Mouse (Mus musculus) hindbrain, embryonic 16.5 days (tissue): ENCODE data around the gene Filip1l. TPM values are rescaled to one million over a fixed set of nuclear protein-coding genes. Genes with fewer than 3 reads are reported as not detected.
A peak's percentile ranks its signal among the peaks of the same experiment; 100 is the strongest.

Experiments used
- ATAC-seq: fragments of 200-750 bp; cut with Nextera tagmentation; 2 replicates; pipeline ENCODE4 v1.8.0; 2017; ENCODE audit warnings: moderate TSS enrichment, moderate library complexity
- H3K27ac ChIP-seq: fragments of 300-500 bp; sonication (generic); 2 replicates; pipeline ENCODE4 v1.5.1; 2014; ENCODE audit warnings: low read depth, mild to moderate bottlenecking, control low read depth, low read length, moderate library complexity
- H3K27me3 ChIP-seq: fragments of 300-500 bp; sonication (generic); replicated peaks from 2 replicates; pipeline ENCODE4 v1.6.1; 2014; ENCODE audit warnings: low read length; ENCODE audit not compliant: control insufficient read depth, insufficient read depth
- H3K36me3 ChIP-seq: fragments of 300-500 bp; sonication (generic); 2 replicates; pipeline ENCODE4 v1.6.1; 2014; ENCODE audit warnings: mild to moderate bottlenecking, low read length, moderate library complexity, mixed read lengths; ENCODE audit not compliant: control insufficient read depth, insufficient read depth
- H3K4me1 ChIP-seq: fragments of 300-500 bp; sonication (generic); 2 replicates; pipeline ENCODE4 v1.6.1; 2014; ENCODE audit warnings: low read depth, low read length; ENCODE audit not compliant: control insufficient read depth, insufficient read depth
- H3K4me2 ChIP-seq: fragments of 300-500 bp; sonication (generic); 2 replicates; pipeline ENCODE4 v1.6.1; 2014; ENCODE audit warnings: mild to moderate bottlenecking, low read length, control low read depth, moderate library complexity
- H3K4me3 ChIP-seq: fragments of 300-500 bp; sonication (generic); 2 replicates; pipeline ENCODE4 v1.5.1; 2014; ENCODE audit warnings: mild to moderate bottlenecking, low read length, control low read depth, moderate library complexity
- H3K9ac ChIP-seq: fragments of 300-500 bp; sonication (generic); 2 replicates; pipeline ENCODE4 v1.6.1; 2014; ENCODE audit warnings: low read depth, mild to moderate bottlenecking, control low read depth, low read length, moderate library complexity
- H3K9me3 ChIP-seq: fragments of 300-500 bp; sonication (generic); 2 replicates; pipeline ENCODE4 v1.6.1; 2014; ENCODE audit warnings: mild to moderate bottlenecking, low read length, moderate library complexity; ENCODE audit not compliant: control insufficient read depth
- WGBS: fragments of 180-500 bp; shearing (Covaris S2); extraction: QIAGEN DNeasy Blood & Tissue Kit; methylation state at CpG from one replicate; pipeline ENCODE4 v1.1.7; 2014; 5-methylcytosine and 5-hydroxymethylcytosine counted together
- polyA plus RNA-seq: library from polyadenylated mRNA; unstranded; fragments of >200 nt; fragmentation: Nextera tagmentation; extraction: Ambion mirVana; gene quantifications from 2 replicates; pipeline ENCODE4 v1.2.1, GENCODE M21; 2015

Gene Filip1l
- polyA plus RNA-seq, 1 experiment from 2014 or later: 2.2 TPM

- Histone ChIP-seq H3K27ac (no peak overlapping the region), H3K4me1 (no peaks in the 10 kb centered on the region), H3K4me2 (peak overlapping the region; percentile 3; the same call in 1 of the 2 replicates), H3K9me3 (no peaks in the 10 kb centered on the region), H3K9ac (no peak overlapping the region), H3K4me3 (no peak overlapping the region), H3K36me3 (no peaks in the 10 kb centered on the region), H3K27me3 (peaks cover 3% of the 10 kb centered on the region; the same call in 1 of the 2 replicates)
- WGBS: 56% methylated on average over 3 of the region's 3 CpGs
- ATAC-seq: no peak
Observed at GRCm38 (mm10) chr16:57550088-57550487, 197.2 kb downstream of the Filip1l start.

- Histone ChIP-seq H3K4me2 (no peak overlapping the region), H3K27ac (no peak overlapping the region), H3K27me3 (peaks cover 3% of the 10 kb centered on the region; the same call in 1 of the 2 replicates), H3K9ac (no peak overlapping the region), H3K4me3 (no peak overlapping the region), H3K36me3 (no peaks in the 10 kb centered on the region), H3K4me1 (no peaks in the 10 kb centered on the region), H3K9me3 (no peaks in the 10 kb centered on the region)
- 49% methylated on average over 2 of the region's 2 CpGs for WGBS
- ATAC-seq: no peak
Observed at GRCm38 (mm10) chr16:57550817-57551216, 197.9 kb downstream of the Filip1l start.

GRCm38 (mm10) chr16:57551617-57552016, 198.7 kb downstream of the Filip1l start:
- H3K4me3 ChIP-seq: no peak overlapping the region
- no peaks in the 10 kb centered on the region for H3K4me1 ChIP-seq
- no peak overlapping the region for H3K27ac ChIP-seq
- H3K36me3 ChIP-seq: no peaks in the 10 kb centered on the region
- no peak overlapping the region for H3K9ac ChIP-seq
- WGBS: 79% methylated on average over 2 of the region's 2 CpGs
- H3K4me2 ChIP-seq: no peak overlapping the region
- no peaks in the 10 kb centered on the region for H3K9me3 ChIP-seq
- ATAC-seq: no peak
- H3K27me3 ChIP-seq: peaks cover 3% of the 10 kb centered on the region; the same call in 1 of the 2 replicates

GRCm38 (mm10) chr16:57552709-57553108, 199.8 kb downstream of the Filip1l start:
- H3K4me2 ChIP-seq: no peak overlapping the region
- H3K4me1 ChIP-seq: no peaks in the 10 kb centered on the region
- no peak for ATAC-seq
- H3K27ac ChIP-seq: no peak overlapping the region
- H3K27me3 ChIP-seq: peaks cover 3% of the 10 kb centered on the region; the same call in 1 of the 2 replicates
- no peak overlapping the region for H3K9ac ChIP-seq
- 68% methylated on average over 5 of the region's 5 CpGs for WGBS
- H3K4me3 ChIP-seq: no peak overlapping the region
- H3K9me3 ChIP-seq: no peaks in the 10 kb centered on the region
- no peaks in the 10 kb centered on the region for H3K36me3 ChIP-seq

- no peak for ATAC-seq
- H3K9me3 ChIP-seq: no peaks in the 10 kb centered on the region
Observed at GRCm38 (mm10) chr16:57553235-57553634, 200.3 kb downstream of the Filip1l start.

GRCm38 (mm10) chr16:57554886-57555400, 202.1 kb downstream of the Filip1l start:
- no peak overlapping the region for H3K4me3 ChIP-seq
- no peak overlapping the region for H3K27ac ChIP-seq
- no peak for ATAC-seq
- no peak overlapping the region for H3K4me2 ChIP-seq
- H3K36me3 ChIP-seq: no peaks in the 10 kb centered on the region
- H3K9ac ChIP-seq: no peak overlapping the region
- H3K27me3 ChIP-seq: peaks cover 3% of the 10 kb centered on the region; the same call in 1 of the 2 replicates
- no peaks in the 10 kb centered on the region for H3K4me1 ChIP-seq
- no peaks in the 10 kb centered on the region for H3K9me3 ChIP-seq
- WGBS: 74% methylated on average over 6 of the region's 6 CpGs

More at GRCm38 (mm10) chr16:57553235-57553634, 200.3 kb downstream of the Filip1l start:
- Histone ChIP-seq H3K27ac (no peak overlapping the region), H3K4me2 (no peak overlapping the region), H3K36me3 (no peaks in the 10 kb centered on the region), H3K27me3 (peaks cover 3% of the 10 kb centered on the region; the same call in 1 of the 2 replicates), H3K4me3 (no peak overlapping the region), H3K9ac (no peak overlapping the region), H3K4me1 (no peaks in the 10 kb centered on the region)

- ATAC-seq: no peak
- H3K27me3 ChIP-seq: no peaks in the 10 kb centered on the region; the same call in 1 of the 2 replicates
Observed at GRCm38 (mm10) chr16:57555667-57556066, 202.8 kb downstream of the Filip1l start.

GRCm38 (mm10) chr16:57556244-57556643, 203.4 kb downstream of the Filip1l start:
- Histone ChIP-seq H3K9me3 (no peaks in the 10 kb centered on the region), H3K27ac (no peak overlapping the region), H3K27me3 (no peaks in the 10 kb centered on the region), H3K9ac (no peak overlapping the region), H3K4me1 (no peaks in the 10 kb centered on the region), H3K36me3 (no peaks in the 10 kb centered on the region), H3K4me2 (no peak overlapping the region), H3K4me3 (no peak overlapping the region)
- ATAC-seq: no peak
- 76% methylated on average over 2 of the region's 2 CpGs for WGBS

More at GRCm38 (mm10) chr16:57555667-57556066, 202.8 kb downstream of the Filip1l start:
- no peak overlapping the region for H3K4me3 ChIP-seq
- no peaks in the 10 kb centered on the region for H3K36me3 ChIP-seq
- no peak overlapping the region for H3K4me2 ChIP-seq
- H3K27ac ChIP-seq: no peak overlapping the region
- no peaks in the 10 kb centered on the region for H3K4me1 ChIP-seq
- 63% methylated on average over 4 of the region's 4 CpGs for WGBS
- H3K9me3 ChIP-seq: no peaks in the 10 kb centered on the region
- no peak overlapping the region for H3K9ac ChIP-seq

- H3K4me3 ChIP-seq: no peak overlapping the region
- H3K4me2 ChIP-seq: no peak overlapping the region
- no peak overlapping the region for H3K27ac ChIP-seq
- no peak overlapping the region for H3K9ac ChIP-seq
- no peaks in the 10 kb centered on the region for H3K27me3 ChIP-seq
- no peak for ATAC-seq
- WGBS: 88% methylated on average over 3 of the region's 3 CpGs
- H3K36me3 ChIP-seq: no peaks in the 10 kb centered on the region
- H3K9me3 ChIP-seq: no peaks in the 10 kb centered on the region
- H3K4me1 ChIP-seq: no peaks in the 10 kb centered on the region
Observed at GRCm38 (mm10) chr16:57558258-57558657, 205.4 kb downstream of the Filip1l start.
